Comparison of ENCODE assay signal across 15 mouse cellular contexts in the genomic region with DNA sequence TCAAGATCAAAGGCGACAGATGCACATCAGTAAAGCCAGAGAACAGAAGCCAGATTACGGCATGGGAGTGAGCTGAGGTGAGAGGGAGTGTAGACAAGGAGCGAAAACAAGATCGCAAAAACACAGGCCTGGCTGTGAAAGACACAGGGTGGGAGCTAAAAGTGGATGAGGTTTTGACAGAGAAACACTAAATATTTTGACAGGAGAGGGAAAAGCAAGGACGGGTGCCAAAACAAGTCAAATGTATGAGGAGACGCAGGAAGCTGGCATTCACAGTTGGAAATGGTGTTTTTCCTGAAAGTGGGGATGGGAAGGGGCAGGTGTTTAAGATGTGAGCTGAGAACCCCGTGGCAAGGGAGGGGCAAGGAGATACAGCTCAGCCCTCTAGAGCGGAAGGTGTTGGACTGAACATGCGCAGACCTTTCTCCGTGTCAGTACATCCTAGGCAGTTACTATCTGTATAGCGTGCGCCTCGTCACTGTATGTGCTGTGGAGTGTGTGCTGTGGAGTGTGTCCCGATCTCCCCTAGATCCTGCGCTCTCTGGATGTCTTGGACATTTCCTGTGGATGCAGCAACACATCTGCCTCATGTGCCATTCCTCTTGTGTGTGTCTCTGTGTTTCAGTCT. TPM values are rescaled to one million over a fixed set of nuclear protein-coding genes. Genes with fewer than 3 reads are reported as not detected.
DNase-seq lines count a peak whose midpoint lies in the region; ATAC-seq and TF ChIP-seq lines count a peak whose summit lies in the region.
"Had no signal": no experiment of that assay in that cellular context is flagged by ENCODE, and none has a peak within 500 bp of the region (broad histone marks: within the 10 kb centered on the region; RNA-seq: fewer than 3 reads in every experiment).

No protein-coding gene starts in this region.

- 34% methylated on average over 15 of the region's 15 CpGs for WGBS in lung, postnatal 0 days
- WGBS in forebrain, embryonic 16.5 days = 46% methylated on average over 15 of the region's 15 CpGs

- intact Hi-C loops in heart, postnatal 14 days (cut with DNase I) = no loop called here

- no peaks in the 10 kb centered on the region for H3K9me3 ChIP-seq in lung, postnatal 0 days (ENCODE audit: low read length)
- no peaks in the 10 kb centered on the region for H3K9me3 ChIP-seq in forebrain, embryonic 16.5 days (ENCODE audit: control insufficient read depth, low read length)
- H3K9me3 ChIP-seq: intestine, embryonic 15.5 days; midbrain, embryonic 13.5 days had no signal

- no peak overlapping the region for H3K4me2 ChIP-seq in lung, postnatal 0 days (replicated peaks; ENCODE audit: low read depth, low read length)
- H3K4me2 ChIP-seq in forebrain, embryonic 16.5 days (ENCODE audit: low read length) = no peak overlapping the region
- H3K4me2 ChIP-seq: intestine, embryonic 15.5 days; midbrain, embryonic 13.5 days had no signal

- no peak for TF ChIP-seq POLR2A in brain, embryonic 14.5 days (IDR thresholded peaks at IDR 0.05; ENCODE audit: borderline replicate concordance, extremely low read depth, insufficient read depth, insufficient read length, poor library complexity, severe bottlenecking)

- no peaks in the 10 kb centered on the region for H3K36me3 ChIP-seq in lung, postnatal 0 days (ENCODE audit: insufficient read depth, low read length)
- no peaks in the 10 kb centered on the region for H3K36me3 ChIP-seq in forebrain, embryonic 16.5 days (ENCODE audit: control insufficient read depth, insufficient read depth)
- H3K36me3 ChIP-seq: intestine, embryonic 15.5 days; midbrain, embryonic 13.5 days had no signal

- ATAC-seq in lung, postnatal 0 days = peak; percentile 66
- peak; percentile 86 for ATAC-seq in forebrain, embryonic 16.5 days
- ATAC-seq: intestine, embryonic 15.5 days; midbrain, embryonic 13.5 days had no signal

- TF ChIP-seq EP300 in lung, postnatal 0 days (IDR thresholded peaks at IDR 0.05) = no peak

- no peak overlapping the region for H3K9ac ChIP-seq in lung, postnatal 0 days (replicated peaks; ENCODE audit: low read depth)
- H3K9ac ChIP-seq in forebrain, embryonic 16.5 days (replicated peaks; ENCODE audit: low read depth, low read length) = no peak overlapping the region
- H3K9ac ChIP-seq: intestine, embryonic 15.5 days; midbrain, embryonic 13.5 days had no signal

- H3K27ac ChIP-seq in lung, postnatal 0 days (ENCODE audit: low read length) = no peak overlapping the region
- H3K27ac ChIP-seq in forebrain, embryonic 16.5 days (ENCODE audit: low read length) = no peak overlapping the region
- H3K27ac ChIP-seq: intestine, embryonic 15.5 days; layer of hippocampus, adult 2 months; midbrain, embryonic 13.5 days had no signal

- H3K4me3 ChIP-seq in lung, postnatal 0 days (ENCODE audit: low read depth, low read length) = no peak overlapping the region
- H3K4me3 ChIP-seq in forebrain, embryonic 16.5 days (replicated peaks; ENCODE audit: low read length) = no peak overlapping the region
- H3K4me3 ChIP-seq: intestine, embryonic 15.5 days; layer of hippocampus, adult 2 months; midbrain, embryonic 13.5 days had no signal

- H3K4me1 ChIP-seq in lung, postnatal 0 days (ENCODE audit: insufficient read depth, low read depth, low read length) = no peaks in the 10 kb centered on the region
- H3K4me1 ChIP-seq in forebrain, embryonic 16.5 days (replicated peaks; ENCODE audit: control insufficient read depth, insufficient read depth, low read length) = peaks cover 7% of the 10 kb centered on the region; the same call in 1 of the 2 replicates
- H3K4me1 ChIP-seq: intestine, embryonic 15.5 days had no signal

- TF ChIP-seq CTCF in lung, postnatal 0 days (IDR thresholded peaks at IDR 0.05) = no peak
- no peak for TF ChIP-seq CTCF in brain, embryonic 14.5 days (IDR thresholded peaks at IDR 0.05; ENCODE audit: borderline replicate concordance, extremely low read depth, insufficient read depth, insufficient read length)

- peak; percentile 90 for DNase-seq in heart, adult 11 months
- DNase-seq in heart, postnatal 14 days = no peak
- peak; percentile 36 for DNase-seq in lung, postnatal 0 days (ENCODE audit: low spot score)
- no peak for DNase-seq in lung, postnatal 25 days (ENCODE audit: low spot score)
- peak; percentile 88 for DNase-seq in brain, embryonic 14.5 days (ENCODE audit: low read depth)
- DNase-seq in thymus, postnatal 14 days = no peak
- DNase-seq in layer of hippocampus, postnatal 36 days = no peak
- DNase-seq: cerebellum, adult 9-10 months; gastrocnemius, postnatal 36 days; lung, postnatal 4 days; thymus, postnatal 36 days had no signal

- H3K27me3 ChIP-seq in lung, postnatal 0 days (replicated peaks; ENCODE audit: insufficient read depth, low read length) = no peaks in the 10 kb centered on the region
- peaks cover 19% of the 10 kb centered on the region for H3K27me3 ChIP-seq in forebrain, embryonic 16.5 days (replicated peaks; ENCODE audit: control insufficient read depth, insufficient read depth, low read length)
- H3K27me3 ChIP-seq: intestine, embryonic 15.5 days had no signal

RNA-seq across cellular contexts. Expression of gene Nnmt, which starts 33.3 kb away (rescaled TPM):
- total RNA-seq in heart, postnatal 14 days (2021) = 10 to 100 TPM in 1 of 2 experiments, 1 to 10 TPM in 1; 9.0 to 10.9 TPM
- 1.5 and 2.6 TPM in 2 replicates for polyA plus RNA-seq in lung, postnatal 0 days (2015; fragmentation: Nextera tagmentation; extraction: Ambion mirVana)
- polyA plus RNA-seq in brain, embryonic 14.5 days (2012; rRNA removed) = 0.34 and 0.81 TPM in 2 replicates
- polyA plus RNA-seq in forebrain, embryonic 16.5 days (2015; fragmentation: Nextera tagmentation; extraction: Ambion mirVana) = 1.2 and 1.4 TPM in 2 replicates
- total RNA-seq in layer of hippocampus, postnatal 36 days (2021) = 1 to 10 TPM in 1 of 2 experiments, under 1 TPM in 1; 0.86 to 2.5 TPM

Comparison
In these comparisons a context has a peak if more than half of its experiments do, and no peak if none do; other contexts are left out.
1. DNase-seq: peak in heart, adult 11 months (single experiment), lung, postnatal 0 days (single experiment) and brain, embryonic 14.5 days (single experiment); none in heart, postnatal 14 days (0 of 2), lung, postnatal 25 days (single experiment), thymus, postnatal 14 days (single experiment) and layer of hippocampus, postnatal 36 days (0 of 2).